Mouse (Mus musculus): ENCODE results near the gene Fgr.
"Not testable (repeated sequence)": the region's sequence is repeated elsewhere in the genome, so short reads cannot be mapped to it uniquely, and the experiment has no call there.

Fgr gene

DNA sequence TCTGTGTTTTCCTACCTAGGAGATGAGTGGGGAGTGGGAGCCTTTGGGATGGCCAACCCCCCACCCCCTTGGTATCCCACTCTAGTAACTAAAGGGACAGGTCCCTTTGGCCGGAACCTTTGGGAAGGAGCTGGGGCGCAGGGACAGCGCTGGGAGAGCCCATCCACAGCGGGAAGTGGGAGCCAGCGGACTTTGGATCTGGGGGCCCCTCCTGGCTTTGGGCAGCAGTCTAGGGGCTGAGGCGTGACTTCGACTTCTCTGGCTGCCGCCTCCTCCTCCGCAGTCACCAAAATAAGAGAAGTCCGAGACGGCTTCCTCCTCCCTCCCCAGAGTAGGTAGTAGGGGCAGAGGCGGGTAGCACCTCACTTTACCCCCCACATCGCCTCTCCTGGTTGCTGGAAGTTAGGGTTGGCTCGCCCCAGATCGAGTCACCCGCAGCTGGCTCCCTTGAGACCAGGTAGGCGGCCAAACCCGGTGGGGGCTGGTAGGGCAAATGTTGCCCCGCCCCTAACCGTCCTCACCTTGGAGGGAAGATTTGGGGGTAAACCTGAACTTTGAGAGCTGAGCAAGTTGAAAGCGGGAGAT lies at the start of gene Fgr:
Fgr (plus strand) TSS at position 282 of the 585 bp plus-strand sequence.
- no peak for DNase-seq (ENCODE audit: low read depth, low spot score)

DNA sequence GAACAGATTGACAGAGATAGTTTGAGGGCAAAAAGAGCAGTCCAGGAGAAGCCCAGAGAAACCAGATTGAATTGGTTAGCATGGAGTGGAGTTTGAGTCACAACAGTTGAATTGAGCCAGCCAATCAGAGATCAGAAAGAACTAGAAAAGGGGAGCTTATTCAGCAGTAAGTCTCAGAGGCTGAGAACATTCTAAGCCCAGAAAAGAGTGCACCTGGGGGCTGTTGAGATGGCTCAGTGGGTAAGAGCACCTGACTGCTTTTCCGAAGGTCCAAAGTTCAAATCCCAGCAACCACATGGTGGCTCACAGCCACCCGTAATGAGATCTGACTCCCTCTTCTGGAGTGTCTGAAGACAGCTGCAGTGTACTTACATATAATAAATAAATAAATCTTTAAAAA lies 47.4 kb upstream of the Fgr start:
- DNase-seq (ENCODE audit: low read depth, low spot score) = not testable (repeated sequence)

DNA sequence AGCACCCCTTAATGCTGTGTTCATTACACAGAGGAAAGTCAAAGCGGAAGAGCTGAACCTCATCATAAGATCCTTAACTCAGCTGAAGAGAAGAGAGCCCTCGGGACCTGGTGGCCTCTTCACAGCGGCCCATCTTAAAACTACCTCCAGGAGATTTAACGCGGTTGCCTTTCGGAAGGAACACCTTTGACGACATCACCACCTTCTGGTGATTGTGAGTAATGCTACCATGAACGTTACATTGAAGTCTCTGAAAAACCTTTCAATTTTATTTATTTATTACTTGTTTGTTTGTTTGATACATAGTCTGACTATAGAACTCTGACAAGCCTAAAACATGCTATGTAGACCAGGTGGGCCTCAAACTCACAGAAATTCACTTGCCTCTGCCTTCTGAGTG lies 43.1 kb upstream of the Fgr start:
- DNase-seq (ENCODE audit: low read depth, low spot score) = peak; percentile 77

DNA sequence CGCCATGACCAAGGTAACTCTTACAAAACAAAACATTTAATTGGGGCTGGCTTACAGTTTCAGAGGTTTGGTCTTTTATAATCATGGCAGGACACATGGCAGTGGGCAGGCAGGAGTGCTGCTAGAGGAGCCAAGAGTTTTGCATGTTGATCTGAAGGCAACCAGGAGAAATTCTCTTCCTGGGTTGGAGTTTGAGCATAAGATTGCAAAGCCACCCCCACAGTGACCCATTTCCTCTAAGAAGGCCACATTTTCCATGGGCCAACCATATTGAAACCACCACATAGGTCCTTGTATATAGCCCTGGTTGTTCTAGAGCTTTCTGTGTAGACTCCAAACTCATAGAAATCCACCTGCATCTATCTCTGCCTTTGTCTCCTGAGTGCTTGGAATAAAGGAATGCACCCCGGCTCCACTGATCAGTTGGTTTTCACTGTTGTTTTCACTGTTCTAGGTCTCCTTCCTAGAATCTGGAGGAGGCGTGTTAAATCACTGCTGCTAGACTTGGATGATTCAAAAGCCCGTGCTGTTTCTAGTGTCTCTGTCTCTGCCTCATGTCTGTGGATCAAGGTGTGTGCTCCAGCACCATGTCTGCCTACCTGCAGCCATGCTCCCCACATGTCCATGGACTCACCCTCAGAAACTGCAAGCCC lies 41.0 kb upstream of the Fgr start:
- peak; percentile 75 for DNase-seq (ENCODE audit: low read depth, low spot score)

DNA sequence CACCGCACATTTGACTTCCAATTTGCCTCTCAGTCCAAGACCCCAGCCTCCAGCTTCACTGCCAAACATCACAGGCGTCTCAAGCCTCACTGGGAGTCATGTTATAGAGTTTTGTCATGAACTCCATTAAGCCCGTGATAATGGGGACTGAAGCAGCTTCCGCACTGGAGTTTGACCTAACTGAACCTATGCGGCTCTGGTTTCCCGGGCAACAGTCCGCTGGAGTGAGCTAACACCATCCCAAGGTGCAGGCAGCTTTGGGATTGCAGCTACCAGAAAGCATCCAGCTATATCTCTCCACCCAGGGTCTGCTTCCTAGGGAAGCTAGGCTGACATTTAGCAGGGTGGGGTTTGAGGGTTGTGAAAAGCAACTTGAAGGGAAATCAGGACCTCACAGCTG lies 39.3 kb upstream of the Fgr start:
- DNase-seq (ENCODE audit: low read depth, low spot score) = no peak

DNA sequence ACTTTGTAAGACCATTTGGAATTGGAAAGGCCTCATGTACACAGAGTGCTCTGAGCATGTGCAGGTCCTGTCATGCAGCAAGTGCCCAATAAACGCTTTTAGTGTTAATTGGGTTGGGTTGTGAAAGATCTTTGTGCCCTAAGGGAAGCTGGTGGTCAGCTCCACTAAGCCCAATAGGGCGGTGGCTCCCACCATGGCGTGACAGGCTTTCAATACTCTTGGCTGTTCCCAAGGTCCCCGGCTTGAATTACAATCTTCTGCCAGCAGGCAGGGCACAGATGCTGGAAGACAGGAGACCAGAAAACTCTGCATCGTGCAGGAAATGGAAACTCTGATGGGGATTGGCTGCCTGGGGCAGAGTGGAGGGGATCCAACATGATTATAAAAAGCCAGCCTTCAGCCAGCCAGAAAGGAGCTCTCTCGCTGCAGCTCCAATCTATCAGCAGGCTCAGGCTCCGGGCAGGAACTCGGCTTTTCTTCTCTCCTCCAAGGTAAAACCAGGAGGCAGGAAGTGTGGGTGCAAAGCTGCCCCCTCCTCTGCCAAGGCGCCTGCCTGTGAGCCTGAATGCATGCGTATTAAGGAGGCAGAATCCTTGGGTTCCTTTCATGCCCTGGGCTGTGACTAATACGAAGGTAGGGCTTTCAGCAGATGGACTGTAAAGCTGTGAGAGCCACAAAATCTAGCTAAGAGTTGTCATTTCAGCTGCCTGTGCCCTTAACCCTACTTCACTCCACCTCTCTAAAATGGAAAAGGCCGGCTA lies 35.5 kb upstream of the Fgr start:
- DNase-seq (ENCODE audit: low read depth, low spot score) = peak; percentile 87

DNA sequence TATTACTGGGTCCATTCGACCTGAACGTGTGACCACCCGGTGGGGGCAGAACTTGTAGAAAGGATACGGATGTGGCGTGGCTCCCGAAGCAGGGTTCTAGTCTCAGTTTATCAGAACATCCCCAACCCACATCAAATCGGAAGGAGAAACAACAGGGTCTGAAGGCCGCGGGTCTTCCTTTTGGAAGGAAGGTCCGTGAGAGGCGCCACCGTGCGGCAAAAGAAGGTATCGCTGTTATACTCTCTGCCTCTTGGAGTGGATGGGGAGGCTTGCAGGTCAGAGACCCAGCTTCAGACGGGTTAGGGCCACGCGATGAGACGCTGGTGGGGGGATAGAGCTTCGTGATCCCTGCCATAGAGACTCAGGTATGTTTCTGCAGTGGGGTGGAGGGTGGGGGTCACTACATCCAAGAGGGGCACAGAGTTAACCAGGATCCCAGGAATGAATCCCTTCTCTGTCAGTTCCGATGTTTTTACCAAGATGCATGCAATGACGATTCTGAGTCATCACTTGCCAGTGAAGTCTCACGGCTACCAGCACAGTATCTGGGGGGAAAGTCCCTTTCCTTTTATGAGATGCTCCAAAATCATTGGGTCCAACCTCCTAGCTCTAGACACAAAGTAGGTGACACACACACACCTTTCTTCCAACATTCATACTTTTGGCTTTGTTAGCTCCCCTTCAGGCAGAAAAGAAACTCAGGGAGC lies 34.3 kb upstream of the Fgr start:
- DNase-seq (ENCODE audit: low read depth, low spot score) = peak; percentile 51

DNA sequence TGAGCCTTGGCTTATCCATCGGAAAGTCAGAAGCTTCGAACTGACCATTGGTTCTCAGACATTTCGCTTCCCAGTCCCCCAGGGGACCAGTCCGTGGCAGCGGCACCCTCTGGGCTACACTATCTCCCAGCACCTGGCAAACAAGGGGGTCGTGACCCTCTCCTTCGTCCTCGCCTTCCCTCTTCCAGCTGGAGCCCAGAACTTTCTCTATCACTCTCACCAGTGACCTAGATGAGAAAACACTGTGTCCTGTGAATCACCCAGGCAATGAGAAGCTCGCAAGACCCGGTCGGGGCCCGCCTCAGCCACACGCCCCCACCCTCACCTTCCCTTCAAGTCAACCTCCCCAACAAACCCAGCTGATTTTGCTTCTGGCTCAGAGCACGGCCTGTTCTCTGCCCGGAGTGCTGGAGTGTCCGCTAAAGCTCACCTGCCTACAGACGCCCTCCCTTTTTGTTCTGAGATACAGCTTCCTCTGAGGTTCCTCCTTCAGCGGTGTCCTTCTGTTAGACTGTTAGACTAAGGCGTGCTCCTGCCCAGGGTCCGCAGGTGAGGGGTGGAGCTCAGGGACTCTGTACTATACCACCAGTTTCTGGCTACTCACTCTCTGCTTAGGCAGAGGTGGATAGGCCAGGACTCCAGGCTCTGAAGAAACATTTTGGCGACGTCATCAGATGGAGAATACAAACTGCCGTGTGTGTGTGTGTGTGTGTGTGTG lies 32.7 kb upstream of the Fgr start:
- DNase-seq (ENCODE audit: low read depth, low spot score) = no peak

DNA sequence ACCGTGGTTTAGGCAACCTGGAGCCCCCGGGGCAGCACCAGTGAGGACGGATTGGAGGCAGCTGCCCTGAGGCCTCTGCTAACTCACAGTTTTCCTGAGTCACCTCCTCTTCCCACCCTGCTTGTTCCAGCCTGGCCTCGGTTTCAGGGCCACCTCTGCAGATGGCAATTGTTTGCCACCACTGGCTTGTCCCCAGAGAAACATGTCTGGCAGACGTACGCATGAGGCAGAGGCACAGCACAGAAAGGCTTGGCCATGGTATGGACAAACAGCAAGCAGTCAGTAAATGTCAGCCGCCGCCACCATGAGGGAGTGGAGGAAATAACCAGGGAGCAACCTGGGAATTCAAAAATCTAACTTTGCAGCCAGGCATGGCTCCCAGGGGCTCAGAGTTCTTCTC lies 30.8 kb upstream of the Fgr start:
- DNase-seq (ENCODE audit: low read depth, low spot score) = no peak

DNA sequence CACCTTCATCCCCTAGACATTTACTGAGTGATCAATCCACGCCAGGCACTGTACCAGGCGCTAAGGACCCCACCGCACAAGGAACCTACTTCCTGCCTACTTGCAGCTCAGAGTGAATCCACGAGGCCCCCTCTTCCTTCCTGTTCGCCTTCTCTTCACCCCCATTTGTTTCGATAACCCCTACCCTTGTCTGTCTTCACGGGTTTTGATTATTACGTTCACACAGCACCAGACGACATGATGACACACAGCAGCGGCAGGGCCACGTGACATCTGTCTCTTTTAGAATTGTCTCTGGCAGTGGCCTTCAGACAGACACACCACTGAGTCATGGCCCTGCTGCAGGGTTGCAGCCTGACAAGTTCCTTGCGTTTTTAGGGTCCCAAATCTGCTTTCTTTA lies 29.8 kb upstream of the Fgr start:
- DNase-seq (ENCODE audit: low read depth, low spot score) = no peak

DNA sequence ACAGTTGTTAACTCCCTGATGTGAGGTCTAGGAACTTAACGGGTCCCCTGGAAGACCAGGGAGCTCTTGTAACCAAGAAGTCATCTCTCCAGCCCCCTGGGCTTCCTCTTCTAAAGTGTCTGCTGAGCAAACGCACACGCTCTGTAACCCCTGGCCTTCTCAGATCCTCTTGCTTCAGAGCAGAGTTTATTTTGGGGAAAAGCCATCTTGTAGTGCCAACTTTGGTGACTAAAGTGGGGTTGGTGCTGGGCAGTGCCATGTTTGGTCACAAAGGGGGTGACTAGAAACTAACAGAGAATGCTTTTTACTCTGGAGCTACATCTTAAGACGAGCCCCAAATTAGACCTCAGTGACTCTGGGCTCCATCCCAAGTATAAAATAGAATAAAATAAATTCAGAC lies 29.1 kb upstream of the Fgr start:
- DNase-seq (ENCODE audit: low read depth, low spot score) = no peak

DNA sequence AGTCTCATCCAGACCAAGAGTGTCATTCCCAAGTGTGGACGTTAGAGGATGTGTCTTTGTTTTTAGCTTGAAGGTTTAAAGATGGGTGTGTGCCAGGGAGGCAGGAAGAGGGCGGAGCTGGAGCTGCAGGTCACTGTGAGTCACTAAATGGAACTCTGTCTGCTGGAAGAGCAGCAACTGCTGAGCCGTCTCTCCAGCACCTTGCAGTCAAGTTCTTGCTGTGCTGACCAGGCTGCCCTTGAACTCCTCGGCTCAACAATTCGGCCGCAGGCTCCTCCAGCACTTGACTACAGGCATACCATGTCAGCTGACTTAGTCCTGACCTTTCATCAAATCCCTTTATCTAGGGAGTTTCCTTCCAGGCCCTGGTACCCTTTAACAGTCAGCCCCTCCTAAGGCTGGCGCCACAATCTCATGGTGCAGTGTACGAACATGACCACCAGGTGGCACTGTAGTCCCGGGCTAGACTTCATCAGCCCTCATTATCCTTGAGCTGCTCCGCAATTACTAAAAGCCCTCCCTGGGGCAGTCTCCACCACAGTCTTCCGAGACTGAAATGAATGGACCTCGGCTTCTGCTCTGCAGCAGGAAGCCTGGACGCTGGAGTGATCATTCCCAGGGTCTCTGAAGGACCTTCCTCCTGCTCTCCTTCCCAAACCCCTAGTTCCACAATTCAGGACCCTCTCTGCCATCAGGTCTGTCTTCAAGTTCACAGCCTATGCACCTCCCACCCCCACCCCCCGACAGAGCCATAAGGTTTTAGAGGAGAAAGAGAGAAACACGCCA lies 28.4 kb upstream of the Fgr start:
- DNase-seq (ENCODE audit: low read depth, low spot score) = peak; percentile 91

DNA sequence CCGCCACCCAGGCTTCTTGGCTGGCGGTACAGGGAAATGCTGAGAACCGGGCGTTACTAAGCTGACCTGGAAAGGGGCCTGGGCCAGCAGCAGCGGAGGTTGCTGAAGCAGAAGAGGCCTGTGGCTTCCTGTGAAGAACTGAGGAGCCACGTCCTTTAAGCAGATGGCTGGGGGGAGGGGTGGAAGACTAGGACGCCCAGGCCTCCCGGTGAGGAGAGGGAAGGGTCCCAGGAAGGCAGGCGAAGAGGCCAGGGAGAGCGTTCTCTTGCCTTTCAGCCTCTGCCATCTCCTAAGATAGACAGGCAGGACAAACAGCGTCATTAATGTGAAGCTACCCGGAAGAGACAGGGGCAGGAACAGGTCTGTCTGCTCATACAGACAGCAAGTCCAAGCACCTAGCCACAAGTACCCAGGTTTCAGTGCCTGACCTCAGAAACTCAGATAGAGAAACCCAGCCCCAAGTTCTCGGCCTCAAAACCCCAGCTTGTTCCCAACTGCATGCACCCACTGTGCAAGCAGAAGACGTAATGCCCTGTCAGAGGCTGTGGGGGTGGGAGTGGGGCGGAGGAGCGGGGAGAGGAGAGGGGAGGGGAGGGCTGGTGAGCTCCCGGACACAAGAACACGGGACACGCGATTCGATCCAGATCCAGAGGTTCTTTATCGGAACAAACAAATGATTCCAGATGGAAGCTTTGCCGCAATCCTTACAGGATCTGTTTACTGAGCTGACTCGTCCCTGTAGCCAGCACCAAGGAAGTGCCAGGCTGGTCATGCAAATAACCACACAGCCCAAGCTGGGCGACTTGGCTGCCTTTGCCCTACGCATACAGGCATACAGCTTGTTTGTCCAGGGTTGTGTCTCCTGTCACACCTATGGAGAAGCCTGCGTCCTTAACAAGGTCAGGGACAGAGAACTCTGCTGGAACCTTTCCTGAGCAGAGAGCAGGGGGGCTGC lies 27.6 kb upstream of the Fgr start:
- DNase-seq (ENCODE audit: low read depth, low spot score) = peak; percentile 80

DNA sequence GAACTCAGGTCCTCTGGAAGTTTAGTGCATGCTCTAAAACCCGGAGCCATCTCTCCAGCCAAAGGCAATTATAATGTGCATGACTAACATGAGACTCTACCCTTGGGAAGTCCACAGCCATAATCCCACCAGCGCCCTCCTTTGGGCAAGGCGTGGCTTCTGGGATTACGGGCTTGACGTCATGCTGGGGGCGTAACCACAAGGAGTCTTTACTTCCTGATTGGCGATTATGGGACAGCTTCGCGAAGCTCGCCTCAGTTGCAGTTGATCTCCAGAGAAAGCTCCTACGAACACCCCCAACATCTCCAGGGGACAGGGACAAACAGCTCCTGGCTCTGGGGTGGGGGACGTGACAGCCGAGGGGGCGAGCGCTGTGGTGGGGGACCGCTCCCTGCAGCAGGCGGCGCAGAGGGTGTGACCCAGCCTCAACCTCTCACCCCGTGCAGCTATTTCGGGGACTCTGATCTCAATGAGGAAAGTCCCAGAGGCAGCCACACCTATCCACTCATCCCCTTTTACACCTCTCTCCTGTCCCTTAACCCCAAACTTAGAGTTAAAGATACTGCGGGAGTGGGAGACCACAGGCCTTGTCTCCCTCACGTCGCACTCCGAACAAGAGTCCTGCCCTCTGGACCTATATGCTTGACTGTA lies 23.9 kb upstream of the Fgr start:
- no peak for DNase-seq (ENCODE audit: low read depth, low spot score)

DNA sequence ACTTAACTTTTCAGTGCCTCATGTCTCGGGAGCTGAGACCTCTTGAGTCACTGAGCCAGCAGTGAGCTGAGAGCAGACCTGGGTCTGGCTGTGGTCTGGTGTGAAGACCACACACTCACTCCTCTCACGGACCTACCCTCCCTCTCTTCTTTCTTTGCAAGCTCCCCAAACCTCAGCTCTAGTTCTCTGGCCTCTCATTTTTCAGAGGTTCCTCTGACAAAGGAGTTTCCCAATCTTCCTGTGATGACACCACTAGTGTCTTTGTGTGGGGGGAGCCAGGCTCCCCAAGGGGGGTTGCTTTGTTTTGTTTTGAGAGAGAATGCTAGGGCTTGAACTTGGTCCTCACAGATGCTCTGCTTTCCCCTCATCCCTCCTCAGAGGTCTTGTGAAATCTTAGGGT lies 22.9 kb upstream of the Fgr start:
- DNase-seq (ENCODE audit: low read depth, low spot score) = no peak

DNA sequence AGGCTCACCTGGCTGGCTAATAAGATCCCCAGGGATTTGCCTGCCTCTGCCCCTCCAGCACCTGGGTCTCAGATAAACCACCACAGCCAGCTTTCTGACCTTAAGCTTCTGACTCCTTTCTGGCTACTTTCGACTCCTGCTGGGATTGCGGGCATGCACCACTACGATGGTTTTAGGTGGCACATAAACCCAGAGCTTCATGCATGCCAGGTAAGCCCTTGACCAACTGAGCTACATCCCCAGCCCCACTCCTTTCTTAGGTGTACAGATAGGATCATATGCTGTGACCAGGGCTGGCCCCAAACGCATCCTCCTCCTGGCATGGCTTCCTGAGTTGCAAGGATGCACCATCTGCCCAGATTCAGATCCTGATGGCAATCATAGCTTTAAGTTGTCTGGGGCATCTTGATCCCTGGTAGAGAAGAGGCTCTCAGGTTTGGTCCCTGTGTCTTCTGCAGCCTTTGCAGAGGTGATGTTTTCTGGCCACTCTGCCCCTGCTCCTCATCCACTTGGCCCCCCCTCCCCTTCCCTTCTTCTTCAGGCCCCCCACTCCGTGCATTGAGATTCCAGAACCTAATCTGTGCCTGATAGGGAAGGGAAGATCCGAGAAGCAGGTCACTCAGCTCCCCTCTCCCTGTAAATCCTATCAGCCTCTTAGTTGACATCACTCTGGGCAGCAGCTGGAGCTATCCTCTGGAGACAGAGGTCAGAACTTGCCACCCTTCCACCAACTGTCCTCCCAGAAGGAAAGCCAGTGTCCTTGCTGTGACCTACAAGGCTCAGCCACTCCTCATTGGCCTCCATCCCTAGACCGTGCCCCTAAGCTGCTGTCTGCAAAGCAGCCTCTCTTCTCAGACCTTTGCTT lies 19.1 kb upstream of the Fgr start:
- DNase-seq (ENCODE audit: low read depth, low spot score) = peak; percentile 67

DNA sequence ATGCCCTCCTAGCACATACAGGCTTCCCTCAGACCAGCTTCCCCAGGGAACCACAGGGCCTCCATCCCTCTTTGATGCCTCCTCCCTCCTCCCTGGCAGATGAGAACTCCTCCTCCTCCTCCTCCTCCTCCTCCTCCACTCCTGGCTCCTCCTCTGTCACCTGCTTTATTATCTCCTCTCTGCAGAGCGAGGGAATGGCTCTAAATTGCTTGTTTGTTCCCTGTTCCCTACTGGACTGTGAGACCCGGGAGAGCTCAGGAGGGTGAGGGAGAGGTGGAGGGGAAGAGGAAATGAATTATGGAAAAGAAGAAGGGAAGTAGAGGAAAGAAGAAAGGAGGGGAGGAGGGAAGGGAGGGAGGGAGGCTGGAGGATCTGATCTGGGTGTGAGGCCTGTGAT lies 18.5 kb upstream of the Fgr start:
- no peak for DNase-seq (ENCODE audit: low read depth, low spot score)

Data from brain, adult 2 months (tissue).